Mouse (Mus musculus): Measurements from ENCODE around the gene Col26a1.

DNA sequence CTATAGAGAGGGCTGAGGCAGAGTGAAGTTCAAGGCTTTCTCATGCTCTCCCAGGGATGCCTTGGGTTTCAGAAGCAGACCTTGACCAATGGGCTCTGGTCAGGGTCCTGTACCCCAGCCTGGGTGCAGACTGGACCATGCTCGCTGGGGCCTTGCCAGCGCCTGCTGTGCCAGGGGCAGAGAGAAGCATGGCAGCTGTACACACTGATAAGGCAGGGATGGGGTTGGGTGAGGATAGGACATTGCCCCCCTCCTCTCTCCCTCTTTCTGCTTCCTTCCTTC is 165.5 kb downstream of the Col26a1 start:
- TF ChIP-seq CHD2 (IDR thresholded peaks at IDR 0.05; ENCODE audit: low read depth, low read length) (no peak), MAFK (IDR thresholded peaks at IDR 0.05; ENCODE audit: insufficient read depth, low read depth, low read length) (no peak), ZNF384 (IDR thresholded peaks at IDR 0.05; ENCODE audit: low read depth, low read length) (no peak), ZC3H11A (IDR thresholded peaks at IDR 0.05; ENCODE audit: borderline replicate concordance, low read depth, low read length) (no peak)

Measured in ES-E14 (cell line).